Mouse (Mus musculus): ENCODE measurements around the gene Gm21974. TPM values are rescaled to one million over a fixed set of nuclear protein-coding genes. Genes with fewer than 3 reads are reported as not detected.
"Not testable (repeated sequence)": the region's sequence is repeated elsewhere in the genome, so short reads cannot be mapped to it uniquely, and the experiment has no call there.

Gm21974 gene
- polyA plus RNA-seq (2012; rRNA removed), result not detected in 2 replicates
- not detected in 2 replicates for polyA plus RNA-seq (2014; fragmentation: Nextera tagmentation; extraction: Ambion mirVana)

DNA sequence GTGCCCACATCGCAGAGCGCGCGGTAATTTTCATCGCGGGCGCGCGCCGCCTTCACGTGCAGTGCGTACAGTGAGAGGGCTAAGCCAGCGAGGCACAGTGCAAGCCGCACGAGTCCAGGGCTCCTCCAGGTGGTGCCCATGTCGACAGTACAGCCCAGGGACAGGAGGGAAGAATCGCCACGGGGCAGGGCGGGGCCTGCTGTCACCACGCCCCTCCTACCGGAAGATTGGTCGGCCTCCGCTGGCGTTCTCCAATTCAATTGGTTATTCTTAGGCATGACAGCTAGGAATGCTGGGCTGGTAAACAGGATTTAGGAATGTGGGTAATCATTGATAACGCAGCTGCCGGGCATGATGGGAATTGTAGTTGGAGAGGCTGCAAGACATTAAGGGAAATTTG is at the start of gene Gm21974, which contains the start of gene Vkorc1:
TSS of gene Gm21974 (minus strand) at position 13 of the 400 bp plus-strand sequence.
TSS of gene Vkorc1 (minus strand) at position 176 of the 400 bp plus-strand sequence.
- Histone ChIP-seq H3K4me3 (replicated peaks; ENCODE audit: low read length) (peak within 1 kb of the TSS; percentile 50), H3K36me3 (ENCODE audit: control insufficient read depth, insufficient read depth, low read length) (peaks cover 28% of the 10 kb centered on the region), H3K9ac (ENCODE audit: low read depth, low read length, severe bottlenecking) (peak within 1 kb of the TSS; percentile 58), H3K27me3 (ENCODE audit: control insufficient read depth, insufficient read depth, low read length) (no peaks in the 10 kb centered on the region), H3K9me3 (ENCODE audit: control insufficient read depth, low read length) (no peaks in the 10 kb centered on the region), H3K27ac (replicated peaks; ENCODE audit: low read depth, low read length) (peak within 1 kb of the TSS; percentile 53), H3K4me1 (ENCODE audit: control insufficient read depth, insufficient read depth, low read length) (peaks cover 4% of the 10 kb centered on the region), H3K4me2 (replicated peaks; ENCODE audit: low read depth, low read length, severe bottlenecking) (peak within 1 kb of the TSS; percentile 63)
- ATAC-seq (ENCODE audit: low FRiP score, low read depth) (peak; percentile 96), DNase-seq (ENCODE audit: low spot score) (peak; percentile 99)
- under 1% methylated on average over 26 of the region's 26 CpGs for WGBS
- TF ChIP-seq POLR2A (IDR thresholded peaks at IDR 0.05; ENCODE audit: borderline replicate concordance, extremely low read depth, insufficient read depth, insufficient read length), result 0 out of 2 replicates have a peak, but pooled peaks have one; percentile 40

DNA sequence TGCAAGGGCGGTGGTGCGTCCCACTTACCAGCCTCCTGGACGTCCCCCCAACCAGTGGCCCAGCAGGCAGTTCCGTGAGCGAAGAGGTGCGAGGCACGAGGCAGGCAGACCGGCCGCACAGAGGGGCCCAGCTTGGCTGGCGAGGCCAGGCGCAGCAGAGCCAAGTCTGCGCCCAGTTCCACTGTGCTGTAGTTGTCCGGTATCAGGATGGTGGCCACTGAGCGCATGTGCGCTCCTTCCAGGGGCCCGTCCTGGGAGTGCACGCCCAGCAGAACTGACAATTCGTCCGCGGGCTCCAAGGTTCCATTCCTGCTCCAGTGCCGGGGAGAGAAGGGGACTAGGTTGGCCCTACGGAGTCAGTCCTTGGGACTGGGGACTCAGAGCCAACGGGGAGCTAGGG is 49.4 kb upstream of the Gm21974 start:
- Histone ChIP-seq H3K4me1 (ENCODE audit: control insufficient read depth, insufficient read depth, low read length) (no peaks in the 10 kb centered on the region), H3K27ac (replicated peaks; ENCODE audit: low read depth, low read length) (no peak overlapping the region), H3K27me3 (ENCODE audit: control insufficient read depth, insufficient read depth, low read length) (peaks cover 26% of the 10 kb centered on the region; the same call in 1 of the 2 replicates), H3K4me2 (replicated peaks; ENCODE audit: low read depth, low read length, severe bottlenecking) (0 out of 2 replicates have a peak overlapping the region, but pooled peaks have one; percentile 13), H3K9ac (ENCODE audit: low read depth, low read length, severe bottlenecking) (no peak overlapping the region), H3K4me3 (replicated peaks; ENCODE audit: low read length) (peak overlapping the region; percentile 7; the same call in 1 of the 2 replicates), H3K9me3 (ENCODE audit: control insufficient read depth, low read length) (no peaks in the 10 kb centered on the region), H3K36me3 (ENCODE audit: control insufficient read depth, insufficient read depth, low read length) (no peaks in the 10 kb centered on the region)
- WGBS, result 8% methylated on average over 23 of the region's 23 CpGs
- no peak for TF ChIP-seq POLR2A (IDR thresholded peaks at IDR 0.05; ENCODE audit: borderline replicate concordance, extremely low read depth, insufficient read depth, insufficient read length)
- ATAC-seq (ENCODE audit: low FRiP score, low read depth) (no peak), DNase-seq (ENCODE audit: low spot score) (no peak)

DNA sequence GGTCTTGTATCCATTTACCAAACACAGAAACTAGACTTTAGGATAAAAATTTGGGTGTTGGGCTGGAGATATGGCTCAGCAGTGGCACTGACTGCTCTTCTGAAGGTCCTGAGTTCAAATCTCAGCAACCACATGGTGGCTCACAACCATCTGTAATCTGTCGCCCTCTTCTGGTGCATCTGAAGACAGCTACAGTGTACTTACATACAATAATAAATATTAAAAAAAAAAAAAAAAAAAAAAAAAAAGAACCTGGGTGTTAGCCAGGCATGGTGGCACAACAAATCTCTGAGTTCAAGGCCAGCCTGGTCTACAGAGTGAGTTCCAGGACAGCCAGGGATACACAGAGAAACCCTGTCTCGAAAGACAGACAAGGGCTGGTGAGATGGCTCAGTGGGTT is 46.8 kb upstream of the Gm21974 start:
- H3K4me2 ChIP-seq (replicated peaks; ENCODE audit: low read depth, low read length, severe bottlenecking); H3K36me3 ChIP-seq (ENCODE audit: control insufficient read depth, insufficient read depth, low read length); H3K9ac ChIP-seq (ENCODE audit: low read depth, low read length, severe bottlenecking); H3K4me1 ChIP-seq (ENCODE audit: control insufficient read depth, insufficient read depth, low read length); DNase-seq (ENCODE audit: low spot score); H3K27ac ChIP-seq (replicated peaks; ENCODE audit: low read depth, low read length); ATAC-seq (ENCODE audit: low FRiP score, low read depth); H3K9me3 ChIP-seq (ENCODE audit: control insufficient read depth, low read length); H3K4me3 ChIP-seq (replicated peaks; ENCODE audit: low read length): not testable (repeated sequence)
- H3K27me3 ChIP-seq (ENCODE audit: control insufficient read depth, insufficient read depth, low read length), result peaks cover 26% of the 10 kb centered on the region; the same call in 1 of the 2 replicates
- WGBS, result 60% methylated on average over 2 of the region's 2 CpGs

DNA sequence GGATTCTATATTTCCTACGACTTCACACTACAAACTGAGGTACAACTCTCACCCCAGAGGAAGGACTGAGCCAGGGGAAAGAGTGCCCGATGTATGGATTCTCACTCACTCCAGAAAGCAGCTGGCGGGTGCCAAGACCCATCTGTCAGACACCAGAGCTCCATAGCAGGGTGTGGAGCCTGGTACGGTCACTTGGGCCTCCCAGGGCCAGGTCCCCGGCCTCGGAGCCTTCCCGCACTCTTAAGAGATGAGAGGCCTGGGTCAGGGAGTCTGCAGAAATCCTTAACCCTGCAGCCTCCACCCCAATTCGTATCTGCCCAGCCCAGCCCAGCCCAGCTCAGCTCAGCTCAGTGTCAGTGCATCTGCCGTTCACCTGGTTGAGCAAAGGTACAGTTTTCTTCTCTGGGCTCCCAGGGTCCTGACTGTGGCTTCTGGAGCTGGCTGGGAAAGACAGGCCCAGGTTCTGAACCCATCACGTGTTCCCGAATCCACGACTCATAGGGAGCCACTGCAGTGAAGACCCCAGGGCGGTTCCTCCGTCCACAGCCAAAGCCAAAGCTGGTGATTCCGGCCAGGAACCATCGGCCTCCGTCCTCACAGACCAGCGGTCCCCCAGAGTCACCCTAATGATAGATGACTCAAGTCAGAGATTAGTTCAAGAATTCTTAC is 41.1 kb upstream of the Gm21974 start:
- no peaks in the 10 kb centered on the region for H3K36me3 ChIP-seq (ENCODE audit: control insufficient read depth, insufficient read depth, low read length)
- WGBS, result 59% methylated on average over 18 of the region's 18 CpGs
- H3K9ac ChIP-seq (ENCODE audit: low read depth, low read length, severe bottlenecking), result peak overlapping the region; percentile 75
- no peaks in the 10 kb centered on the region for H3K9me3 ChIP-seq (ENCODE audit: control insufficient read depth, low read length)
- H3K4me1 ChIP-seq (ENCODE audit: control insufficient read depth, insufficient read depth, low read length), result 0 out of 2 replicates have a peak, but pooled peaks cover 8% of the 10 kb centered on the region
- peak overlapping the region; percentile 94 for H3K4me2 ChIP-seq (replicated peaks; ENCODE audit: low read depth, low read length, severe bottlenecking)
- H3K27me3 ChIP-seq (ENCODE audit: control insufficient read depth, insufficient read depth, low read length), result no peaks in the 10 kb centered on the region
- ATAC-seq (ENCODE audit: low FRiP score, low read depth), result no peak
- TF ChIP-seq POLR2A (IDR thresholded peaks at IDR 0.05; ENCODE audit: borderline replicate concordance, extremely low read depth, insufficient read depth, insufficient read length), result no peak
- H3K4me3 ChIP-seq (replicated peaks; ENCODE audit: low read length), result peak overlapping the region; percentile 76
- no peak overlapping the region for H3K27ac ChIP-seq (replicated peaks; ENCODE audit: low read depth, low read length)
- DNase-seq (ENCODE audit: low spot score), result no peak

DNA sequence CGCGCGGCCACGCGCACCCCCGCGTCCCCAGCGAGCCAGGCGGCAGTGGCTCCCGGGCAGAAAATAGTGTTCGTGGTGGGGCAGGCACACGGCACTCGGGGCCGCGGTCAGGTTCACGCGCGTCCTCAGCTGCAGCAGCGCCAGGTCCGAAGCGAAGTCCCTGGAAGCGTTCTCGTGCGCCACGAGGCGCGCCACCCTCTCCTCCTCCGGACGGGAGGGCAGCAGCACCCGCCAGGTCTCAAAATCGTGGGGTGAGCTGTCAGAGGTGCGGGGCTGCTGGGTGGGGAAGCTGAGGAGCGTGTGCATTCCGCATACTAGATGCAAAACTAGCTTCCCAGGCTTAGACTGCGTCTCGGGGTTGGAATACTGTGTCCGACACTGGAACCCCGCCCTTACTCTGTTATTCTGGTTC is 40.5 kb upstream of the Gm21974 start:
- H3K36me3 ChIP-seq (ENCODE audit: control insufficient read depth, insufficient read depth, low read length), result no peaks in the 10 kb centered on the region
- no peaks in the 10 kb centered on the region for H3K9me3 ChIP-seq (ENCODE audit: control insufficient read depth, low read length)
- H3K4me2 ChIP-seq (replicated peaks; ENCODE audit: low read depth, low read length, severe bottlenecking), result peak overlapping the region; percentile 94
- H3K4me1 ChIP-seq (ENCODE audit: control insufficient read depth, insufficient read depth, low read length), result 0 out of 2 replicates have a peak, but pooled peaks cover 8% of the 10 kb centered on the region
- WGBS, result under 1% methylated on average over 28 of the region's 38 CpGs
- peak overlapping the region; percentile 76 for H3K4me3 ChIP-seq (replicated peaks; ENCODE audit: low read length)
- peak overlapping the region; percentile 75 for H3K9ac ChIP-seq (ENCODE audit: low read depth, low read length, severe bottlenecking)
- DNase-seq (ENCODE audit: low spot score), result no peak
- peak; percentile 37 for ATAC-seq (ENCODE audit: low FRiP score, low read depth)
- peak overlapping the region; percentile 79 for H3K27ac ChIP-seq (replicated peaks; ENCODE audit: low read depth, low read length)
- H3K27me3 ChIP-seq (ENCODE audit: control insufficient read depth, insufficient read depth, low read length), result no peaks in the 10 kb centered on the region
- 0 out of 2 replicates have a peak, but pooled peaks have one; percentile 5 for TF ChIP-seq POLR2A (IDR thresholded peaks at IDR 0.05; ENCODE audit: borderline replicate concordance, extremely low read depth, insufficient read depth, insufficient read length)

All from limb, embryonic 14.5 days (tissue).